Mouse (Mus musculus) forelimb bud, embryonic 11.5 days (tissue): ENCODE measurements around the gene Syn3.

Experiments used
- DNase-seq: peaks from one replicate; pipeline ENCODE4 v3.0.0-alpha.2; 2012; ENCODE audit warnings: low read depth, low spot score

The Syn3 gene

GRCm38 (mm10) chr10:86339649-86340379, 158.9 kb downstream of the Syn3 start:
- no peak for DNase-seq

- DNase-seq, result no peak
These were observed 159.6 kb downstream of the Syn3 start for GRCm38 (mm10) chr10:86339121-86339520.

DNA sequence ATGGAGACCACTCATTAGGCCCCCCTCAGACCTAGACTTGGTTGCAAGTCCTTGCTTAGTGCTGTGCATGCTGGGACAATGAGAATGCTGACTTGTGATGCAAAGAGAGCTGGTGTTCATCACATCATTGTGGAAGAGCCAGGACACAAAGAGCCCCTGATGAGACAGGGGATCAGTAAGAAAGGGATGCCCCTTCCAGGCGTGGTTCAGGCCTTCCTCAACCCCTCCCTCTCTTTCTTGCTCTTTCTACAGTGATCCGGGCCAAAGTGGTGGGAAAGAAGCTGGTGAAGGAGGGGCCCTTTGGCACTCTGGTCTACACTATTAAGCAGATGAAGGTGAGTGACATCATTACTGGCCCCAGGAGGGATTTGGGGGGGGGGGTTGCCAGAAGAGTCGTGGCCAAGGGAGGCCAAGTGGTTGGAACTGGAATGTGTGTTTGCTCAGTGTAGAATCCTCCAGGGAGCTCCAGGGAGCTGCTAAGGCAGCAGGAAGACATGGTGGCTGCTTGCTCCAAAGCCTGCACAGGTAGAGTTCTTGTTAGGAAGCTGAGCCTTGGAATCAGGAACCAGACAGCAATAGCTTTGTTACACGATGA, 160.5 kb downstream of the Syn3 start:
- no peak for DNase-seq

DNA sequence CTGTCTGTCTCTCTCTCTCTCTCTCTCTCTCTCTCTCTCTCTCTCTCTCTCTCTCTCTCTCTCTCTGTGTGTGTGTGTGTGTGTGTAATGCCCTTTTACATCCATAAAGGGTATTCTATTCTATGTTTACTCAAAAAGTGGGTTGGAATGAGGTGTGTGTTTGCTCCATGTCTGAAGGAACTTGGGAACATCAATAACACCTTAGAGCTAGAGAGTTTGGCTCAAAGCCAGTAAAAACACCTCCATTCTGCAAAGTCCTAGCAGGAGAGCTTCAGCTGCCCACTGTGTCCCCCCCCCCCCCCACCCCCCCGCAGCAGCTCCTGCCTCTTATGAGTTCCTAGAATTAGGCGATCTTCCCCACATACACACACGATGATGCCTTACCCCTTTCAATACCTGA, 161.5 kb downstream of the Syn3 start:
- no peak for DNase-seq

DNA sequence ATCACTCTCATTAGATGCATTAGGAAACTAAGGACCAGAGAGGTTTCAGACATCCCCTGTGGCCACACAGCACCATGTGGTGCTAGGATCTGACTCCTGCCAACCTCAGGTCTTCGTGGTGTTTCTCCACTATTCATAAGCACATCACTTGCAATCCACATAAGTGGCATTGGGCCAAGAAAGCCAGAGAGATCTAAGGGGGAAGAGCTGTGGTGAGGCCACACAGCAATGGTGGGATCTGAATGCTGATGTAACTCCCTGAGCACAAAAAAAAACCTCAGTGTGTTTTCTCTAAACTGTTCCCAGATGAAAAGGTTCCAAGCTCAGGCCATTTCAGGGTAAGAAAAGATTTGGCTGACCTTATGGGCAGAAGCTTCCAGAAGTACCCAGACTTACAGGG, 162.2 kb downstream of the Syn3 start:
- no peak for DNase-seq

DNA sequence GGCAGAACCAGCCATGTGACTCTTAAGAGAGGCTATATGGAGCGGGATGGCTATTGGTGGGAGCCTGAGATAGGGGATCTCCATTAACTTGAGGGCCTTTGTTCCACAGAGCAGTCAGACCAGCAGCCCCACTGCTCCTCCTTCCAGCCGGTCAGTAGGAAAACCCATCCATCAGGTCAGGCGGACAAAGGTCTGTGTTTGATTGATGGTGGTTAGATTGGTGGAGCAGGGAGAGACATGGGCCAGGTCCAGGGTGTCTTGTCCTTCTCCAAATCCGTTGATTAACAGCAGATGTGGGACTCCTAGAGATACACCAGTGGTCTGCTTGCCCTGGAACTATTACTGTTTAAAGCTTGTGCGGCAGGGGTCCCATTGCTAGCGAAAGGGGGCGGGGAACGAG, 164.1 kb downstream of the Syn3 start:
- DNase-seq, result no peak

DNA sequence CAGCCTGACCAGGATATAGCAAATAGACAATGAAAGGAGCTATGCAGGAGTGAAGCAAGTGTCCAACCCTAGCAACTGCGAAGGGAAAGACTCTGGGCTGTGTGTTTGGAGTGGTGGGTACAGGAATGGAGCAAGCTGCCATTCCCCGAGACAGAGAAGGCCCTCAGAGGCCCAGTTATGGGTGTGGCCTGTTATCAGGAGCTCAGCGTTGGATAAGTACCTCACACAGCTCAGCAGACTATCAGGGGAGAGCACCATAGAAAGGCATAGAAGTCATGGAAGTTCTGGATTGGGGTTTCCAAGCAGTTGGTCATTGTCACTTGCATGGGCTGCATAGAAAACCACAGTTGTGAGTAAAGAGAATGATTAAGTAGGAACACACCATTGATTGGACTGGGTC, 165.8 kb downstream of the Syn3 start:
- no peak for DNase-seq

- no peak for DNase-seq
These were observed 166.9 kb downstream of the Syn3 start for GRCm38 (mm10) chr10:86331681-86332281.

DNA sequence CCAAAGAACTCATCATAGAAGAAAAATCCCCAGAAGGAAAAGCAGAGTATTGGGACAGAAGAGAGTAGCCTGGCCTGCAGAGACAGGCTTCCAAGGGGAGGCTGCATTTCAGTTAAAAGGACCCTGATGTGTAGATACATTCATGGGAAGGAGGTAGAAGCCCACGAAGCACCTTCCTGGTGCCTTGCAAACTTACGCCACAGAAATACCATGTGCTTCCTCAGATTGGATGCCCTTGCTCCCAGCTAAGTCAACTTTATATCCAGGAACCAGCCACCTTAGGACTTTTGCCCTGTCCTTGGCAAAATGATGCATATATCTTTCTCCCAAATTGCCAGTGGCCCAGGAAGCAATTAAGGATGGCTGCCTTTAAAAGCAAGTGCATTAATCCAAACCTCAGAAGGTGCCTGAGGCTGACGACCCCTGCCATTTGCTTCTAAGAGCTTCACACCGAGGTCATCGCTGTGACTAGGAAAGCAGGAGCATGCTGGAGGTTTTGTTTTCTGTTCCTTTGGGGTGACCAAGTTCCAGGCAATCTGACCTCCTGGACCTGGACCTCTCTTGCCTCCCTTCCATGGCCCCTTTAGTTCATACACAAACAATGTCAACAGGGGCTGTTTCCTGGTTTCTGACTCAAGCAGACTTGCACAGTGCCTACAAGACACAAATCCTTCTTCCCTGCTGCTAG, 167.6 kb downstream of the Syn3 start:
- no peak for DNase-seq

DNA sequence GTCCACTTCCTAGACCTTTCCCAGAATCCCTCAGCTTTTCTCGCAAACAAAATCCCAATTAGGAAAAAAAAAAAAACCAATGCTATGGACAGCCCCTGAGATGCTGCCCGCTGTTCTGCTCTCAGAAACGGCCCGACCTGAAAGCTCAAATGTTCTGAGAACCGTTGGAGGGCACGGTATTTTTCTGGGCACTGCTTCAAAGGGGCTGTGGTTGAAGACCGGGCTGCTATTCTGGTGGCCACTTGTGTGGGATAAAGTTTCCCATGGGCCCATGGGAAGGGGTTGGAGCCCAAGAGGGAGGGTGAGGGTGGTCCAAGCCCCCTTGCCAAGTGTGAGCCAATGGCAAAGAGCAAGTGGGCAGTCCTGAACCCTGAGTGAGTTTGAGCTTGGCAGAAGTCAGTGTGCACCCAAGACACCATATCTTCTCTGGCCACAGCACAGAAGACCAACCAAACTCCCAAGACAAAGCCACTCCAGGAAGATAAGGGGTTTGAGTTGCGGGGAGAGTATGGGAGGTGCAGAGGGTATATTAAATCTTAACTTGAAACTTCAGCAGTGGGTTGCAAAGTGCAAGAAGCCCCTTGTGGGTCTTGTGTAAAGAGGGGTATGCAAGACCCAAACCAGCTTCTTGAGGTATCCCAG, 169.3 kb downstream of the Syn3 start:
- DNase-seq, result no peak

DNA sequence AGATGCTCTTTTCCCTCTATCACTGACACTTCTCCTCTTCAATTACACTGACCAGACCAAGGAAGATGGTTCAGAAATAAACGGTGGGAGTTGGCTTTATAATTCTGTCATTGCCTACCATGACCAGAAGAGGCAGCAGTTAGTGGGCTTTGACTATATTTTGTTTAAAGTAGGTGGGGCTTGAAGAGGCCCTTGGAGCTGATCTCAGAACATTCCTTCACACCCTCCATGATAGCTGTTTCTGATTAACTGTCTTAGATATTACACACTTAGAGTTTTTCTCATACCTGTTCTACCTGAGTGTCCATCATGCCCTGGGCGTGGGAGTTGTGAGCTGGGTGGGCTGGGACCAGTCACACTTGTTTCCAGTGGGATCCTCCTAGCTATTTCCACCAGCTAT, 170.0 kb downstream of the Syn3 start:
- DNase-seq, result no peak

DNA sequence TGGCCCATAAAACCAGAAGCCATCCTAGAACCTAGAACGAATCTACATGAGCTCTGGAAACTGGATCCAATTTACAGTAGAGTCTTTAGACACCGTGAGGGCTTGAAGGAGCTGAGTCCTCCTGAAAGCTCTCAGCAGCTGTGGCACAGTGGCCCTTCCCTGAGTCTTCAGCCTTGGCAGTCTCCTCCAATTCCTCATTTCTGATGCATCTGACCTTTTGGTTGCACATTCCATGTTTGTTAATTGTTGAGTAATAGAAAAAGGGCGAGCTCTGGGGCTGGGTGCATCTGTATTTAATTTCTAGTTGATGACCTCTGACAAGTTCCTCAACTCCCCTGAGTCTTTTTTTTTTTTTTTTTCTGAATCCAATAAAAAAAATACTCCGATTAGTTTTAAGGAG, 170.6 kb downstream of the Syn3 start:
- DNase-seq, result no peak

GRCm38 (mm10) chr10:86325272-86325671, 173.4 kb downstream of the Syn3 start:
- no peak for DNase-seq

DNA sequence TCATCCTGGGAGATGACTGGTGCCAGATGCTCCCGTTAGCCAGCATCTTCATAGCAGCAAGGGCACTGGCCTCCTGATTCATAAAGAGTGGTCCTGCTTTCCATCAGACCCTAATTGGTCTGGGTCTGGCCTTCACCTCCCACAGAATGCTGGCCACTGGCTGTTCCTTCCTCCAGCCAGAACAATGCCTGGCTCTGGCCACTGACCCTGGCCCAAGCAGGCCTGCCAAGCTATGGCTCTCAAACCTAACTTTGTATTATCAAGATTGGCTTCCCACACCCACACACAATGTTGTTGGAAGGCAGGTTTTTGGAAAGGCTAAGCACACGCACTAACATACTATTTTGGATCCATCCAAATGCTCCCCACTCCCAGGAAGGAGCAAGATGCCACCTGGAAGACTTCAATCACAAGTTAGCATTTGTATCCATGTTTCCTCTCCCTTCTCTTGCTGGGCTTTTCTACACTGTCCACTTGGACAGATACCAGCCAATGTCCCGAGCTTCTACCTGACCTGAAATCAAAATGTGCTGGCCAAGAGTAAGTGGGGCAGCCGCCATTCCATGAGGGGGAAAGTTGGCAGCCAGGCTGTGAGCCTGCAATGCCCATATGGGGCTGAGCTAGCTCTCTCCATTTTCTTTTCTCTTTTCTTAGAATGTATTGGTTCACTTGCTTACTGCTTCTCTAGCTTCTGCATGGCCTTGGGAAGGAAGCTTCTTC, 175.3 kb downstream of the Syn3 start:
- DNase-seq, result no peak

DNA sequence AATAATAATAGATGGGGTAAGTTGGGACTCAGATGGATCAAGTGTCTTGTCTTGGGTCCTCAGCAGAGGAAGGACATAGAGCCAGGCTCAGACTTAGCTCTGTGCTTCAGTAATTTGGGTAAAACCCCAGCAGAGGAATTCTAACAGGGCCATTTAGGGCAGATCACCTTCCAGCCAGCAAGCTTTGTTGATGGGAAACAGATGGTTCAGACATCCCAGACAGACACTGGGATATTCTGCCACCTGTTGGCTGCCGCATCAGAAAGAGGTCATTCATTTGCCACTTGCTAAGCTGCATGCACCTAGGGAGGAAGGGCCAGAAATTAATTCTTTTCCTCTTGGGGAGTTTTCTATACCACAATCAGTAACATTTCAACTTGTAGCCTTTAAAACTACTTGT, 176.7 kb downstream of the Syn3 start:
- no peak for DNase-seq

- no peak for DNase-seq
These were observed 177.5 kb downstream of the Syn3 start for GRCm38 (mm10) chr10:86321194-86321593.

DNA sequence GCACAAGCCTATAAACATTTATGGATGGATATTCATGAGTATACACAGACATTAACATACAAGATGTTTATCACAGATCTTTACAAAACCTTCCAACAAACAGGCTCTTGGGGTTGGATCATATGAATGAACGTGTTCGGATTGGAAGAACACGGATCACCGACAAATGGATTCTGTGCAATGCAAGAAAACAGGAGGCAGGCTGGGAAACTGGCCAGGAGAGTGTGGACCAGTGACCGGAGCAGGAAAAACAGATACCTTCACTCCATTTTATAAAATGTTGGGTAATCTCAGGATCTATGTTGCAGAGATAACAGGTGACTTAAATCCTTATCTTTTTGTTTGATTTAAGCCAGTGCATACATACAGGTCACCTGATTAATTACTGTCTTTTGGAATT, 178.5 kb downstream of the Syn3 start:
- DNase-seq, result no peak

GRCm38 (mm10) chr10:86319526-86319925, 179.2 kb downstream of the Syn3 start:
- DNase-seq, result no peak

GRCm38 (mm10) chr10:86318552-86319140, 180.1 kb downstream of the Syn3 start:
- no peak for DNase-seq

GRCm38 (mm10) chr10:86317633-86318032, 181.1 kb downstream of the Syn3 start:
- no peak for DNase-seq

DNA sequence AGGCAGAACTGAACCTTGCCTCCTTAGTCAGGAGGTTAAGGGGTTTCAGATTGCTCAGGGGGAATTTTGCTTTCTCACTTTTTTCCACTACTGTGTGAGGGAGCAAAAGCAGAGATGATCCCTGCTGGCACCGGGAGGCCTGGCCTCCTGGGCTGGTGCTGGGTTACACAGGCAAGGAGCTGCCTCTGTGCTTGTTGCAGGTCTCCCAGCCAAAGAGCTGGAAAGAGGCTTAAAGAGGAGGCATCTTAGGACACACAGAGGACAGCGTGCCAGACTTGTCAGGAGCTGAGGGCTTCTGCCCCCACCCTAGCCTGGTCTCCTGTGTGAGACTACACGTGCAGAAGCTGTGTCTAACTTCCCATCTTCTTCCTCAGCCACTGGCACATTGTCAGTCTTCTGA, 183.2 kb downstream of the Syn3 start:
- DNase-seq, result no peak
